Mouse (Mus musculus) intestine, embryonic 14.5 days (tissue): ENCODE measurements around the gene Pbp2. TPM values are rescaled to one million over a fixed set of nuclear protein-coding genes. Genes with fewer than 3 reads are reported as not detected.

ENCODE experiments used
- ATAC-seq: fragments of 200-750 bp; cut with Nextera tagmentation; replicated peaks from 2 replicates; pipeline ENCODE4 v1.8.0; 2017; ENCODE audit warnings: low read depth, moderate number of reproducible peaks, moderate TSS enrichment, moderate library complexity; ENCODE audit not compliant: low FRiP score, low TSS enrichment
- DNase-seq: peaks from one replicate; pipeline ENCODE4 v3.0.0-alpha.2; 2018; ENCODE audit warnings: low spot score
- H3K27ac ChIP-seq: fragments of 300-500 bp; sonication (generic); 2 replicates; pipeline ENCODE4 v1.5.1; 2014; ENCODE audit warnings: low read depth, mild to moderate bottlenecking, control low read depth
- H3K27me3 ChIP-seq: fragments of 300-500 bp; sonication (generic); replicated peaks from 2 replicates; pipeline ENCODE4 v1.6.1; 2014; ENCODE audit warnings: low read length, control low read depth; ENCODE audit not compliant: control insufficient read depth, insufficient read depth
- H3K36me3 ChIP-seq: fragments of 300-500 bp; sonication (generic); 2 replicates; pipeline ENCODE4 v1.6.1; 2014; ENCODE audit warnings: low read length, control low read depth; ENCODE audit not compliant: control insufficient read depth, insufficient read depth
- H3K4me1 ChIP-seq: fragments of 300-500 bp; sonication (generic); replicated peaks from 2 replicates; pipeline ENCODE4 v1.6.1; 2014; ENCODE audit warnings: low read length, control low read depth, mixed read lengths; ENCODE audit not compliant: control insufficient read depth, insufficient read depth
- H3K4me2 ChIP-seq: fragments of 300-500 bp; sonication (generic); 2 replicates; pipeline ENCODE4 v1.6.1; 2014; ENCODE audit warnings: low read length
- H3K4me3 ChIP-seq: fragments of 300-500 bp; sonication (generic); 2 replicates; pipeline ENCODE4 v1.5.1; 2014; ENCODE audit warnings: low read depth, low read length, control low read depth, mixed read lengths
- H3K9ac ChIP-seq: fragments of 300-500 bp; sonication (generic); 2 replicates; pipeline ENCODE4 v1.6.1; 2014; ENCODE audit warnings: mild to moderate bottlenecking, low read length
- H3K9me3 ChIP-seq: fragments of 300-500 bp; sonication (generic); 2 replicates; pipeline ENCODE4 v1.6.1; 2016; ENCODE audit warnings: low read length, control low read depth; ENCODE audit not compliant: control insufficient read depth
- WGBS: fragments of 180-500 bp; shearing (Covaris S2); extraction: QIAGEN DNeasy Blood & Tissue Kit; methylation state at CpG from one replicate; pipeline ENCODE4 v1.1.7; 2014; 5-methylcytosine and 5-hydroxymethylcytosine counted together
- polyA plus RNA-seq: library from polyadenylated mRNA; unstranded; fragments of >200 nt; fragmentation: Nextera tagmentation; extraction: Ambion mirVana; gene quantifications from 2 replicates; pipeline ENCODE4 v1.2.1, GENCODE M21; 2014

Gene Pbp2
- polyA plus RNA-seq, 1 experiment from 2014 or later = 0.32 TPM

DNA sequence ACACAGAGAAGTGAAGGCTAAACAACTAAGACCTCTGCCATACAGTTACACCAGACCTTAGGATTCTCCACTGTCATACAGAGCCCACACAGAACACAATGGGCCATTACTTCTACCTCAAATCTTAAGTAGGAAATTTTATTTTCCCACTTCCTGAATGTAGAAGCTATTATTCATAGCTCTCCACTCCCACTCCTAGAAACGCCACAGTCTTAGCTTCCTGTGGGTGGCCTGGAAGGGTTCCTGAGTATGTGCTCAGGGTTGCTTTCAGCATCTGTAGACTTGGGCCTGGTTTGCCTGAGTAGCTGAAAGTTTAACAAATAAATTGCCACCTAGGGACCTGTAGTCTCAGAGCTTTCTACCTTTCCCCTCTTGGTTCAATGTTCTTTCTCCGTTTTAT lies 5.9 kb upstream of the Pbp2 start:
- no peak overlapping the region for H3K27ac ChIP-seq
- H3K9me3 ChIP-seq = no peaks in the 10 kb centered on the region
- peaks cover 2% of the 10 kb centered on the region; the same call in 1 of the 2 replicates for H3K4me1 ChIP-seq
- H3K4me2 ChIP-seq = no peak overlapping the region
- ATAC-seq (no peak), DNase-seq (no peak)
- no peaks in the 10 kb centered on the region for H3K36me3 ChIP-seq
- no peaks in the 10 kb centered on the region for H3K27me3 ChIP-seq
- H3K9ac ChIP-seq = no peak overlapping the region
- no peak overlapping the region for H3K4me3 ChIP-seq
- 51% methylated on average over 2 of the region's 2 CpGs for WGBS

DNA sequence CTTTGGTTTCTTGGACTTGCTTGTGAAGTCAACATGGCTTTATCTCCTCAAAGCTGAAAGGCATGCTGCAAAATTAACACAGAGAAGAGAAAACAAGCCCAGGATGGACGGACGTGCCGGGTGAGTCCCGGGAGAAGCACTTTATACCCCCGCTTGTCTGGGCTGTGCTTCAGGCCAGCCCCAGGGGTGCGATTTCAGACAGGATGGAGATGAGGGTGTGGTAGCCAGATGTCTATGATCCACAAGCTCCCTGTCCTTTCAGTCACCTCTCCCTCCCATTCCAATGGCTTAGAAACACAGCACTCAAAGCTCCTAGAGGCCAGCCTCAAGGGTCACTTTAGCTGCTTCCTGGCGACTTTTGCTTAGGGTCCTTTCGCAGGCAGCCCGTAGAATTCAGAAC lies 3.8 kb upstream of the Pbp2 start:
- DNase-seq (no peak), ATAC-seq (no peak)
- peaks cover 2% of the 10 kb centered on the region; the same call in 1 of the 2 replicates for H3K4me1 ChIP-seq
- no peak overlapping the region for H3K9ac ChIP-seq
- no peaks in the 10 kb centered on the region for H3K9me3 ChIP-seq
- no peak overlapping the region for H3K4me2 ChIP-seq
- 58% methylated on average over 9 of the region's 9 CpGs for WGBS
- H3K36me3 ChIP-seq = no peaks in the 10 kb centered on the region
- H3K4me3 ChIP-seq = no peak overlapping the region
- H3K27me3 ChIP-seq = no peaks in the 10 kb centered on the region
- no peak overlapping the region for H3K27ac ChIP-seq

DNA sequence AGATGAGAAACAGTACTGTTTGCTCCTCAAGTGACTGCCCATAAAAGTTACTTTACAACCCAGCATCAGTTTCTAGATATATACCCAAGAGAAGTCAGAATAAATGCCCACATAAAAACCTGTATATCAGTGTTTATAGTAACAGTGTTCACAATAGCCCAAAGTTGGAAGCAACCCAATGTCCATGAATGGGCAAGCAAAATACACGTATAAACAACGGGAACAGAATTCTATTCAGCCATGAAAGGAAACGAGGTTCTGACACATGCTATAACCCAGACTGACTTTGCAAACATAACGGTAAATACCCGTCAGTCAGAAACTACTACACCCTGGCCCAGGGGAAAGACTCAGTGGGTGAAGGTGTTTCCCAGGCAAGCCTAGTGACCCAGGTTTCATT lies 1.8 kb upstream of the Pbp2 start:
- Histone ChIP-seq H3K4me2 (no peak overlapping the region), H3K9ac (no peak overlapping the region), H3K9me3 (peaks cover 3% of the 10 kb centered on the region; the same call in 1 of the 2 replicates), H3K36me3 (no peaks in the 10 kb centered on the region), H3K27me3 (no peaks in the 10 kb centered on the region), H3K4me1 (peaks cover 2% of the 10 kb centered on the region; the same call in 1 of the 2 replicates), H3K4me3 (no peak overlapping the region), H3K27ac (no peak overlapping the region)
- WGBS = 72% methylated on average over 5 of the region's 5 CpGs
- no peak for ATAC-seq
- DNase-seq = no peak

DNA sequence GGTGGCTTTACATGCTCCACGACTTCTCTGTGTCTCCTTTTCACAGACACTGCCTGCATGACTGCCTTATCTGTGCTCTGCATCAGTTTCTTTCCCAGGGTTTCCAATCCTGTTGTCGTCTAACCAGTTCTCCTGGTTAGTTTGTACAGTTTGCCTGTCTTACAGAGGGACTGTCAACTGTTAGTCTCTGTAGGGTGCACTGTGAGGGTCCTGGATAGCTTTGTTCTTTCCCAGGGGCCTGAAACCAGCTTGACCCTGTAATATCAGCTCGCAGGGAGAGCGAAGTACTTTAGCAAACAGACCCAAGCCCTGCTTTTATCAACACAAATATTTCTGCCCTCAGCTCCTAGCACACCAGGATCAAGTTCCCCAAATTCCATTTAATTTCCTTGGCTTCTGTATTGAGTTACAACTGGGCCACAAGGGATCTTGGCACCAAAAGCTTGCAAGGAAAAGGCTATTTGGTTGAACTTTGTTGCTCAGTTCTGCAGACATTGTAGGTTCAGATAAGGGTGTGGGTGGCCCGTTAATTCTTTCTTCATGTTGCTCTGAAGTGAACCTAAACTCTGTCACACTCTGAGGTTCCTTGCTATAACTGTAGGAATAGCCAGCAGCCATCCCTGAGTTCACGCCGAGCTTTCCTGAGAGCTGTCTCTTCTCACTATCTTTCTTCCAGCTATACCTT lies 5.5 kb downstream of the Pbp2 start:
- Histone ChIP-seq H3K4me1 (0 out of 2 replicates have a peak, but pooled peaks cover 3% of the 10 kb centered on the region), H3K27me3 (no peaks in the 10 kb centered on the region), H3K4me2 (no peak overlapping the region), H3K9ac (no peak overlapping the region), H3K27ac (no peak overlapping the region), H3K9me3 (peaks cover 3% of the 10 kb centered on the region; the same call in 1 of the 2 replicates), H3K36me3 (no peaks in the 10 kb centered on the region), H3K4me3 (no peak overlapping the region)
- WGBS = 49% methylated on average over 7 of the region's 7 CpGs
- DNase-seq (no peak), ATAC-seq (no peak)

DNA sequence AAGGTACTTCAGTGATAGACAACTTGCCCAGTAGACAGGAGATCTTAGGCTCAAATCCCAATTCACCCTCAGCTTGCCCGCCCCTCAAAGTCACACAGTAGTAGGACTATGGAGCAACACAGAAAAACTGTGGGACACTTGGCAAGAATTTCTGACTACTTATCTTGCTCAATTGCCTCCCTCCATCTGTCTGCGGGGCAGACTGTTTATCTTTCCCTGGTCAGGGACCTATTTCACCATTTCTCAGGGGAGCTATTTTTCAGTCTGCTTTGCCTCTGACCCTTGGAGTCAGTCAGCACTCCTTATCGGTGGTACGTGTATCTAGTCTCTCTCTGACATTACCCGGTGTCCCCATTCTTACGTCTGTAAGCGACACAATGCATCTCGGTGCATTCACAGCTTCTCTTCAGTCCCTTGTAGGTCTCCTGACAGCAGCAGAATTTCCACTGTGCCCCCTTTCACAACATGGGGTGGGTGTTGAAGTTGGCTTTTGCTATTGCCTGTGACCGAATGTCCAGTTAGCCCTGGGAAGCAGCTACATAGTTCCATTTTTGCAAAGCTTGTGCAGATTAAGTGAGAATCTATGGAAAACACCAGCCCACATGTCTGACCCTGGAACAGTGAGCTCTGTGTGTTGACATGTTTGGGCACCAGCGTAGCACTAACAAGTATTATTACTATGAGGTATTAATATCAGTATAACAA lies 7.6 kb downstream of the Pbp2 start:
- no peaks in the 10 kb centered on the region for H3K9me3 ChIP-seq
- no peak overlapping the region for H3K4me2 ChIP-seq
- H3K4me1 ChIP-seq = 0 out of 2 replicates have a peak, but pooled peaks cover 3% of the 10 kb centered on the region
- no peaks in the 10 kb centered on the region for H3K36me3 ChIP-seq
- H3K27ac ChIP-seq = no peak overlapping the region
- no peak overlapping the region for H3K4me3 ChIP-seq
- DNase-seq = no peak
- H3K27me3 ChIP-seq = no peaks in the 10 kb centered on the region
- WGBS = 55% methylated on average over 10 of the region's 10 CpGs
- ATAC-seq = no peak
- H3K9ac ChIP-seq = no peak overlapping the region

DNA sequence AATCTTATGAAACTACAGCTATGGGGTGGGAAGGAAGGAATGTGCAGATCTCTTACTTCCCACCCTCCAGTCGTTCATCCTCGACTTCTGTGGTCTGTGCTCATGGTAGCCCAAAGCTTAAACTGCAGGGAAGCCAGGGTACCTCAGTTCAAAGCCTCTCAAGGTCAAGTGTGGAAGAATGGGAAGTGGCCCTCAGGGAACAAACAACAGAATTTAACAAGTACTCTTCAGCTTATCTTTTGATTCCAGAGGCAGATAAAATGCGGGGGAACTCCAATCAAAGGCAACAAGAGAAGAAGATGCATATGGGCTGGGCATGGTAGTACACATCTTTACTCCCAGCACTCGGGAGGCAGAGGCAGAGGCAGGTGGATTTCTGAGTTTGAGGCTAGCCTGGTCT lies 9.7 kb downstream of the Pbp2 start:
- Histone ChIP-seq H3K9me3 (no peaks in the 10 kb centered on the region), H3K4me3 (no peak overlapping the region), H3K4me1 (0 out of 2 replicates have a peak, but pooled peaks cover 3% of the 10 kb centered on the region), H3K9ac (no peak overlapping the region), H3K36me3 (no peaks in the 10 kb centered on the region), H3K4me2 (no peak overlapping the region), H3K27me3 (no peaks in the 10 kb centered on the region), H3K27ac (no peak overlapping the region)
- no peak for DNase-seq
- 83% methylated on average over 4 of the region's 4 CpGs for WGBS
- ATAC-seq = no peak

DNA sequence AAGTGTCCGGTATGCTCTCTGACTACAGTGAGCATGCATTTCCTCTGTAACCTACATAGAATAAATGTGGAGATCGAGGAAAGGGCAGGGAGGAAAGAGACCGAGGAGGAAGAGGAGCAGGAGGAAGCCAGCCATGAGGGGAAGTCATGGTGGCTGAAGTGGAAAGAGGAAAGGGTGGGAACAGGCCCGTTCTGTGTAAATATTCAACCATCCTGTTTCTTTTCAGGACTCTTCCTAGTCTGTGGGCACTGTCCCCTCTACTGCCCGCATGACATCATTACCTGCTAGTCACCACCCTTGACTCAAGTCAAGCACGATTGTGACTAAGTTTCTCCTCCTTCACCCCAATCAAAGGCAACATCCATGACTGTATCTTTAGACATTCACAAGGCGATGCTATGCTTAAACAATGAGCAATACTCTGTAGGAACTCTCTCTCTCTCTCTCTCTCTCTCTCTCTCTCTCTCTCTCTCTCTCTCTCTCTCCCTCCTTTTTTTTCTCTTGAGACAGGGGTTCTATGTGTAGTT lies 11.1 kb downstream of the Pbp2 start:
- WGBS = 82% methylated on average over 7 of the region's 7 CpGs
- Histone ChIP-seq H3K4me1 (no peaks in the 10 kb centered on the region), H3K4me3 (no peak overlapping the region), H3K4me2 (no peak overlapping the region), H3K9ac (no peak overlapping the region), H3K27me3 (no peaks in the 10 kb centered on the region), H3K36me3 (no peaks in the 10 kb centered on the region), H3K9me3 (no peaks in the 10 kb centered on the region), H3K27ac (no peak overlapping the region)
- DNase-seq (no peak), ATAC-seq (no peak)

DNA sequence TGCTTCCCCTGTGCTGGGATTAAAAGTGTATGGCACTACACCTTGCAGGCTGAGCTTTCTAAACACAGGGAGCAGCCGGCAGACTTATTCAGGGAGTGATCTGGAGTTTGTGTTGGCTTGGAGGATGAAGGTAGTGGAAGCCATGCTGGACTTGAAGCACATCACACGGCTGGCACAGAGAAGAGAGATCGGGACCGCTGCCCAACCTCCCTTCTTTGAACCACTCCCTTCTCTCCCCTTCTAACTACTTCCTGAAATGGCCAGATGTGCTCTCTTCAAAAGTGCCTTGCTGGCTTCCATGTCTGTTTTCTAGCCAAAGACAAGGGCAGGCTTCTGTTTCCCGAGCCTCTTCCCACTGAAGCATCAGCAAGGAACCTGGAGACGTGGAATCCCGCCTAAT lies 12.6 kb downstream of the Pbp2 start:
- H3K9me3 ChIP-seq = no peaks in the 10 kb centered on the region
- DNase-seq = no peak
- no peaks in the 10 kb centered on the region for H3K27me3 ChIP-seq
- H3K9ac ChIP-seq = no peak overlapping the region
- no peaks in the 10 kb centered on the region for H3K4me1 ChIP-seq
- H3K36me3 ChIP-seq = no peaks in the 10 kb centered on the region
- ATAC-seq = no peak
- 77% methylated on average over 7 of the region's 7 CpGs for WGBS
- no peak overlapping the region for H3K4me2 ChIP-seq
- H3K4me3 ChIP-seq = no peak overlapping the region
- no peak overlapping the region for H3K27ac ChIP-seq
